31 mouse cellular contexts compared by ENCODE assay signal in genomic region chr10:54006868-54007267, GRCm38 (mm10).
DNase-seq lines count a peak whose midpoint lies in the region; ATAC-seq lines count a peak whose summit lies in the region.
"Had no signal": no experiment of that assay in that cellular context is flagged by ENCODE, and none has a peak within 500 bp of the region (broad histone marks: within the 10 kb centered on the region; RNA-seq: fewer than 3 reads in every experiment).

No protein-coding gene starts in this region.

- H3K27ac ChIP-seq in forebrain, embryonic 16.5 days (ENCODE audit: low read length): no peak overlapping the region
- no peak overlapping the region for H3K27ac ChIP-seq in forebrain, embryonic 11.5 days (ENCODE audit: low read depth, low read length)
- H3K27ac ChIP-seq in liver, embryonic 13.5 days: no peak overlapping the region
- no peak overlapping the region for H3K27ac ChIP-seq in liver, embryonic 12.5 days
- H3K27ac ChIP-seq in hindbrain, embryonic 10.5 days: no peak overlapping the region
- H3K27ac ChIP-seq: forebrain, embryonic 12.5 days; hindbrain, embryonic 15.5 days; kidney, embryonic 15.5 days; limb, embryonic 10.5 days; limb, embryonic 15.5 days; macrophage; midbrain, embryonic 10.5 days; midbrain, embryonic 15.5 days; neural tube, embryonic 15.5 days had no signal

- no peak overlapping the region for H3K9ac ChIP-seq in forebrain, embryonic 16.5 days (replicated peaks; ENCODE audit: low read depth, low read length)
- H3K9ac ChIP-seq in forebrain, embryonic 11.5 days (ENCODE audit: low read length): no peak overlapping the region
- H3K9ac ChIP-seq in liver, embryonic 13.5 days: no peak overlapping the region
- H3K9ac ChIP-seq in liver, embryonic 12.5 days: no peak overlapping the region
- H3K9ac ChIP-seq: forebrain, embryonic 12.5 days; heart, embryonic 12.5 days; hindbrain, embryonic 15.5 days; kidney, embryonic 15.5 days; limb, embryonic 15.5 days; midbrain, embryonic 15.5 days; neural tube, embryonic 15.5 days had no signal

- H3K4me3 ChIP-seq in forebrain, embryonic 16.5 days (replicated peaks; ENCODE audit: low read length): no peak overlapping the region
- no peak overlapping the region for H3K4me3 ChIP-seq in forebrain, embryonic 11.5 days (ENCODE audit: low read depth, low read length)
- no peak overlapping the region for H3K4me3 ChIP-seq in liver, embryonic 13.5 days (replicated peaks)
- no peak overlapping the region for H3K4me3 ChIP-seq in liver, embryonic 12.5 days
- no peak overlapping the region for H3K4me3 ChIP-seq in hindbrain, embryonic 10.5 days
- H3K4me3 ChIP-seq: erythroblast, embryonic 14.5 days; forebrain, embryonic 12.5 days; heart, embryonic 12.5 days; hindbrain, embryonic 15.5 days; kidney, embryonic 15.5 days; limb, embryonic 10.5 days; limb, embryonic 15.5 days; midbrain, embryonic 10.5 days; midbrain, embryonic 15.5 days; neural tube, embryonic 15.5 days had no signal

- H3K4me2 ChIP-seq in forebrain, embryonic 16.5 days (ENCODE audit: low read length): no peak overlapping the region
- no peak overlapping the region for H3K4me2 ChIP-seq in forebrain, embryonic 11.5 days (ENCODE audit: low read depth, low read length, severe bottlenecking)
- H3K4me2 ChIP-seq in liver, embryonic 13.5 days: no peak overlapping the region
- H3K4me2 ChIP-seq in liver, embryonic 12.5 days: no peak overlapping the region
- H3K4me2 ChIP-seq: forebrain, embryonic 12.5 days; heart, embryonic 12.5 days; hindbrain, embryonic 15.5 days; kidney, embryonic 15.5 days; limb, embryonic 15.5 days; midbrain, embryonic 15.5 days; neural tube, embryonic 15.5 days had no signal

- DNase-seq in forebrain, embryonic 11.5 days (ENCODE audit: low spot score): no peak
- DNase-seq in liver, embryonic 13.5 days: no peak
- peak; percentile 61 for DNase-seq in 416B (ENCODE audit: low read depth)
- DNase-seq in layer of hippocampus, adult 9-11 months: peak; percentile 17
- DNase-seq in hindbrain, embryonic 10.5 days (ENCODE audit: low spot score): no peak
- no peak for DNase-seq in heart, postnatal 14 days
- DNase-seq: adrenal gland, postnatal 25 days; cerebellum, adult 2 months; cerebellum, postnatal 14 days; gastrocnemius, postnatal 25 days; heart, adult 18-20 months; kidney, adult 11 months; kidney, postnatal 25 days; lung, adult 2 months; lung, postnatal 10 days; retina, postnatal 1 day; right cerebral cortex, postnatal 25 days; spleen, adult 18-20 months had no signal

- ATAC-seq in forebrain, embryonic 16.5 days: peak; percentile 36; the same call in 1 of the 2 replicates
- no peak for ATAC-seq in forebrain, embryonic 11.5 days (replicated peaks; ENCODE audit: low FRiP score)
- ATAC-seq in liver, embryonic 13.5 days (ENCODE audit: low read depth): peak; percentile 55; the same call in 1 of the 2 replicates
- ATAC-seq in liver, embryonic 12.5 days: no peak; the same call in 1 of the 2 replicates
- ATAC-seq: midbrain, embryonic 15.5 days had no signal

- no peaks in the 10 kb centered on the region for H3K27me3 ChIP-seq in forebrain, embryonic 16.5 days (replicated peaks; ENCODE audit: control insufficient read depth, insufficient read depth, low read length)
- H3K27me3 ChIP-seq in forebrain, embryonic 11.5 days (ENCODE audit: control insufficient read depth, insufficient read depth, low read length): no peaks in the 10 kb centered on the region
- H3K27me3 ChIP-seq in liver, embryonic 13.5 days: no peaks in the 10 kb centered on the region
- no peaks in the 10 kb centered on the region for H3K27me3 ChIP-seq in liver, embryonic 12.5 days (replicated peaks)
- no peaks in the 10 kb centered on the region for H3K27me3 ChIP-seq in hindbrain, embryonic 10.5 days (ENCODE audit: insufficient read depth, poor library complexity, severe bottlenecking)
- H3K27me3 ChIP-seq: forebrain, embryonic 12.5 days; heart, embryonic 12.5 days; hindbrain, embryonic 15.5 days; kidney, embryonic 15.5 days; limb, embryonic 15.5 days; midbrain, embryonic 15.5 days; neural tube, embryonic 15.5 days had no signal

- H3K36me3 ChIP-seq in forebrain, embryonic 16.5 days (ENCODE audit: control insufficient read depth, insufficient read depth): no peaks in the 10 kb centered on the region
- no peaks in the 10 kb centered on the region for H3K36me3 ChIP-seq in forebrain, embryonic 11.5 days (ENCODE audit: control insufficient read depth, insufficient read depth, low read length)
- H3K36me3 ChIP-seq in liver, embryonic 13.5 days: peaks cover 5% of the 10 kb centered on the region; the same call in 1 of the 2 replicates
- peaks cover 19% of the 10 kb centered on the region; the same call in 1 of the 2 replicates for H3K36me3 ChIP-seq in liver, embryonic 12.5 days
- no peaks in the 10 kb centered on the region for H3K36me3 ChIP-seq in hindbrain, embryonic 10.5 days
- H3K36me3 ChIP-seq: forebrain, embryonic 12.5 days; hindbrain, embryonic 15.5 days; limb, embryonic 10.5 days; limb, embryonic 15.5 days; midbrain, embryonic 10.5 days; midbrain, embryonic 15.5 days; neural tube, embryonic 15.5 days had no signal

- no peaks in the 10 kb centered on the region for H3K9me3 ChIP-seq in forebrain, embryonic 16.5 days (ENCODE audit: control insufficient read depth, low read length)
- H3K9me3 ChIP-seq in forebrain, embryonic 11.5 days (ENCODE audit: control insufficient read depth, low read length): no peaks in the 10 kb centered on the region
- no peaks in the 10 kb centered on the region for H3K9me3 ChIP-seq in liver, embryonic 13.5 days (replicated peaks)
- no peaks in the 10 kb centered on the region for H3K9me3 ChIP-seq in liver, embryonic 12.5 days (replicated peaks)
- H3K9me3 ChIP-seq in hindbrain, embryonic 10.5 days: no peaks in the 10 kb centered on the region
- H3K9me3 ChIP-seq: forebrain, embryonic 12.5 days; heart, embryonic 12.5 days; hindbrain, embryonic 15.5 days; kidney, embryonic 15.5 days; limb, embryonic 10.5 days; limb, embryonic 15.5 days; midbrain, embryonic 10.5 days; midbrain, embryonic 15.5 days; neural tube, embryonic 15.5 days had no signal

- 73% methylated on average over 3 of the region's 3 CpGs for WGBS in forebrain, embryonic 16.5 days
- WGBS in forebrain, embryonic 11.5 days: 87% methylated on average over 3 of the region's 3 CpGs
- 23% methylated on average over 3 of the region's 3 CpGs for WGBS in liver, embryonic 13.5 days (ENCODE audit: insufficient replicate concordance)
- WGBS in liver, embryonic 12.5 days (ENCODE audit: insufficient replicate concordance): 31% methylated on average over 3 of the region's 3 CpGs
- 91% methylated on average over 3 of the region's 3 CpGs for WGBS in hindbrain, embryonic 10.5 days

- intact Hi-C loops in heart, postnatal 14 days (cut with DNase I): no loop called here

- H3K4me1 ChIP-seq in forebrain, embryonic 16.5 days (replicated peaks; ENCODE audit: control insufficient read depth, insufficient read depth, low read length): no peaks in the 10 kb centered on the region
- no peaks in the 10 kb centered on the region for H3K4me1 ChIP-seq in forebrain, embryonic 11.5 days (replicated peaks; ENCODE audit: control insufficient read depth, insufficient read depth, low read length)
- H3K4me1 ChIP-seq in liver, embryonic 13.5 days (replicated peaks): peaks cover 15% of the 10 kb centered on the region
- peaks cover 16% of the 10 kb centered on the region for H3K4me1 ChIP-seq in liver, embryonic 12.5 days
- no peaks in the 10 kb centered on the region for H3K4me1 ChIP-seq in hindbrain, embryonic 10.5 days (replicated peaks)
- H3K4me1 ChIP-seq: forebrain, embryonic 12.5 days; hindbrain, embryonic 15.5 days; kidney, embryonic 15.5 days; limb, embryonic 10.5 days; limb, embryonic 15.5 days; midbrain, embryonic 10.5 days; midbrain, embryonic 15.5 days; neural tube, embryonic 15.5 days had no signal

Comparison
In these comparisons a context has a peak if more than half of its experiments do, and no peak if none do; other contexts are left out.
1. ATAC-seq: peak in forebrain, embryonic 16.5 days (single experiment) and liver, embryonic 13.5 days (single experiment); none in forebrain, embryonic 11.5 days (single experiment) and liver, embryonic 12.5 days (single experiment).
2. DNase-seq: peak in 416B (single experiment) and layer of hippocampus, adult 9-11 months (single experiment); none in forebrain, embryonic 11.5 days (single experiment), liver, embryonic 13.5 days (single experiment), hindbrain, embryonic 10.5 days (single experiment) and heart, postnatal 14 days (0 of 2).